Mouse (Mus musculus) urinary bladder, postnatal 10 days (tissue): ENCODE measurements around the gene Bola2.
"Not testable (repeated sequence)": the region's sequence is repeated elsewhere in the genome, so short reads cannot be mapped to it uniquely, and the experiment has no call there.

ENCODE experiments used
- DNase-seq: peaks from one replicate; pipeline ENCODE4 v3.0.0; 2022; ENCODE audit warnings: low spot score

The Bola2 gene

DNA sequence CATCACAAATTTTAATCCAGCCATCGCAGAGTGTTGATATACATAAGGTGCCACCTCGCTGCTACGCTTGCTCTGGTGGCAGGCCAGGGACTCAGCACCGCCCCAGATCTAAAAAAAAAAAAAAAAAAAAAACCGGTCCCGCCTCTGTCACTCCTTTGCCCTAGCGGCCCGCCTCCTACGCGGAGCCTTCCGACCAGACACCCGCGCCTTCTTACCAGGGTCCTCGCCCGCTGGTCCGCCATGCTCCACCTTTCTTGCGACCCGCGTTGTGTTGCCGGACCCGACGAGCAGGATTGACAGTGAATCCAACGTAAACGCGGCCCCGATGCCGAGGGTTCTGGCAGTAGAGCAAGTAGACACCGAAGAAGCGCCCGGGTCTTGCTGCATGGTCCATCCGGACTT, at the start of gene Bola2:
Bola2 (plus strand) TSS at position 192 of the 402 bp plus-strand sequence.
- DNase-seq = no peak

DNA sequence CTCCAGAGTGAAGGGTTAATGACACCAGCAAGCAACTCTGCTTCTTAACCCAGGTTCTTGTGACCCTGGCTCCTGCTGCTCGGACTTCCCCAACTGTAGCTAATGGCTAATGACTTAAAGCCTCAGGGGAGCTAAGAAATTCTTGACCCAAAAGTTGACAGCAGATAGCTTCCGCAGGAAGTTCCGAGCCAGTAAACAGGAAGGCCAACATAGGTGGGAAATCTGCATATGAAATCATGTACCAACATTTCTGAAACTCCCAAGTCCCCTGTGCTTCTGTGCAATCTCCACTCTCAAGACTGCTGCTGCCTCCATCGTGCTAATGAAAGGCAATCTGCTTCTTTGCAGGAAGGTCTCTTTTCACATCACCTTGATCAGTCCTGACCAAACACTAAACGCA, 49.5 kb upstream of the Bola2 start:
- DNase-seq = no peak

GRCm38 (mm10) chr7:126648486-126648885, 46.7 kb upstream of the Bola2 start:
- DNase-seq = no peak

GRCm38 (mm10) chr7:126649231-126650051, 45.8 kb upstream of the Bola2 start, which contains the start of gene Sgf29:
Sgf29 (plus strand) TSS chr7:126649309.
- DNase-seq = peak; percentile 64

DNA sequence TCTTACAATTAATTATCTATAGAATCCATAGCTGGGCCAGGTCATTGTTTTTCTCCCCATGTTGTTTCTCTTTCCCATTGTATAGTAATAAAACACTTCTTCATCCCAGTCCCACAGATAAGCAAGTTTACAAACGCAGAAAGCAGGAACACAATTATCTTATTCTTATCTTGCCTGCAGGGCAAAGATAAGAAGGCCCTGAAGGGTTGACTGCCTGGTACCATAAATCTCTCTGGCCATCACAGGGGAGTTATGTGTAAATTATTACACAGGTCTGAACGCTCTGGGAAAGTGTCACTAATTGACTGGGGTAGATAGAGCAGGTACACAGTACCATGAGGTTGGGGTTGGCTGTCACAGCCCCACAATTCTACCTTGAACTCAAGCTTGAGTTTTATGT, 44.3 kb upstream of the Bola2 start:
- no peak for DNase-seq

- DNase-seq = no peak
These were observed 41.2 kb upstream of the Bola2 start for GRCm38 (mm10) chr7:126653991-126654390.

- DNase-seq = no peak
These were observed 39.5 kb upstream of the Bola2 start for GRCm38 (mm10) chr7:126655695-126656094.

DNA sequence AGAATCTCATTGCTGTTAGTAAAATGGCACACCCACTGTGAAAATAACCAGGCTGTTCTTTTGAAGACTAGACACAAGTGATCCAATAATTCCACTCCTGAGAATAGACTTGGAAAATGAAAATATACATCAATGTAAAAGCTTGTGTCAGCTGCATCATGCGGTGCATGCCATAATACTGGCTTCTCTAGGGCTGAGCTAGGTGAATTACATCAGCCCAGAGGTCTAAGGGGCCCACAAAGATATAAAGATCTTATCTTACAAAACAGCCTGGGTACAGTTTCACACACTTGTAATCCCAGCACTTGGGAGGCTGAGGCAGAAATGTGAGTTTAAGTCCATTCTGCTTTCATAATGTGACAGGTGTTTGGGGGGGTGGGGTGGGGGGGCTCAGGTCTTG, 37.7 kb upstream of the Bola2 start:
- DNase-seq = no peak

- DNase-seq = no peak
These were observed 35.4 kb upstream of the Bola2 start for GRCm38 (mm10) chr7:126659771-126660170.

GRCm38 (mm10) chr7:126663646-126664045, 31.6 kb upstream of the Bola2 start:
- DNase-seq = no peak

DNA sequence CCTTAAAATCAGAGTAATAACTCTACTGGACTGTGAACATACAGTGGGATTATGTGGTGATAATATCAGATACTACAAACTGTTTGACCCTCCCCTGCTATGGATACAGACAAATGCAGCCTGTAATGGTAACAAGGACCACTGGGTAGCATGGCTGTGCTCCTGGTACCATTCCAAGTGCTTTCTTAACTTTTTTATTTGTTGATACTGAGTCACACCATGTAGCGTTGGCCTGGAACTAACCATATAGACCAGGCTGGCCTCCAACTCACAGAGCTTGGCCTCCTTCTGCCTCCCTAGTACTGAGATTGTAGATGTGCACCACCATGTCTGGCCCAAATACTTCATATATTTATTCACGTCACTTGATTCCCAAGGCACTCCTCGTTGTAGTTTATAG, 29.9 kb upstream of the Bola2 start:
- DNase-seq = no peak

DNA sequence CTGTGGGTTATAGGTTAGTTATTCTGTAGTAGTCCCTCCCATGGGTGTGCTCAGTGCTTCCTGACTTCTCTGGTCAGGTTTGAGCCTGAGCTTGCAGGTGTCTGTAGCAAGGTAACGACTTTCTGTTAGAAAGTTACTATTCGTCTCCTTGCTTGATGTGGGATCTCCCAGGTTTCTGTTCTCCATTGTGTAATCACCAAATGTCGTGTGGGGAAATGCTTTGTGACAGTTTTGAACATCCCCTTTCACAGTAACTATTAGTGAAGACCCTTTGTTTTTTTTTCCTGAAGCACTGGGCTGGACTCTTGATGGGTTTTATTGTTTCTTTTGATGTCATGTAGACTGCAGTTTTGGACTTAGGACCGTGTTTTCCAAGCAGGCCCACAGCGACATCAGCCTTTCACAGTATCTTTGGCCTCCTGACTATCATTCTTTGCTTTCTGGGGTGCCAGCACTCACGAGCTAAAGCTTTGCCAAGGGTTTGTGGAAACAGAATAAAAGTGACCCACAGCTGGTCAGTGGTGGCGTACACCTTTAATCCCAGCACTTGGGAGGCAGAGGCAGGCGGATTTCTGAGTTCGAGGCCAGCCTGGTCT, 27.6 kb upstream of the Bola2 start:
- no peak for DNase-seq

- no peak for DNase-seq
These were observed 26.7 kb upstream of the Bola2 start for GRCm38 (mm10) chr7:126668452-126668851.

DNA sequence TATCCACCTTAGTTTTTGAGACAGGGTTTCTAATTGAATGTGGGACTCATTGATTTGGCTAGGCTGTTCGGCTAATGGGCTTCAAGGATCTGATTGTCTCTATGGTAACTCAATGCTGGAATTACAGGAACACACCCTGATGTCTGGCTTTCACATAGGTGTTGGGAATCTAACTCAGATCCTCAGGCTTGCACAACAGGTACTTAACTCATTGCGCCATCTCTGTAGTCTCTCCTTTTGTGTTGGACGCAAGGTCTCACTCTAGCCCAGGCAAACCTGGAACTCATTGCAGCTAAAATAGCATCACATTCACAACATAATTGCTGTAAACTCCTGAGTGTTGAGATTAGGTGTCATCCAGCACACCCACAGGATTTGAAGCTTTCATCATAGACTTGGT, 25.0 kb upstream of the Bola2 start:
- DNase-seq = no peak

DNA sequence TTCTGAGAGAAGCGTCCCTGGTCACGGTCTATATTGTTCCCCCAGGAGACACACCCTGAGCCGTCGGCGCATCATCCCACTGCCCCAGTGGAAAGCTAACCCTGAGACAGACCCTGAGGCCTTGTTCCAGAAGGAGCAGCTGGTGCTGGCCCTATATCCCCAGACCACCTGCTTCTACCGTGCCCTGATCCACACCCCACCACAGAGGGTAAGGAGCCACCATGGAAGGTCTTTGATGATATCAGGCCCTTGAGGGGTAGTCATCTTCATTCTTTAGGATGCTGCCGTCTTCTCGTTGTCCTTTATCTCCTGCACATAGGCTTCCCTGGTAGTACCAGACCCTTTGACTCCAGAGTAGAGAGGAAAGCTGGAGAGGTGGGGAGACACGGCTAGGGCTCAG, 23.1 kb upstream of the Bola2 start:
- no peak for DNase-seq

GRCm38 (mm10) chr7:126675104-126675503, 20.1 kb upstream of the Bola2 start:
- no peak for DNase-seq

GRCm38 (mm10) chr7:126676207-126676606, 19.0 kb upstream of the Bola2 start, which contains the start of gene Sult1a1:
Sult1a1 (minus strand) TSS chr7:126676432.
- no peak for DNase-seq

DNA sequence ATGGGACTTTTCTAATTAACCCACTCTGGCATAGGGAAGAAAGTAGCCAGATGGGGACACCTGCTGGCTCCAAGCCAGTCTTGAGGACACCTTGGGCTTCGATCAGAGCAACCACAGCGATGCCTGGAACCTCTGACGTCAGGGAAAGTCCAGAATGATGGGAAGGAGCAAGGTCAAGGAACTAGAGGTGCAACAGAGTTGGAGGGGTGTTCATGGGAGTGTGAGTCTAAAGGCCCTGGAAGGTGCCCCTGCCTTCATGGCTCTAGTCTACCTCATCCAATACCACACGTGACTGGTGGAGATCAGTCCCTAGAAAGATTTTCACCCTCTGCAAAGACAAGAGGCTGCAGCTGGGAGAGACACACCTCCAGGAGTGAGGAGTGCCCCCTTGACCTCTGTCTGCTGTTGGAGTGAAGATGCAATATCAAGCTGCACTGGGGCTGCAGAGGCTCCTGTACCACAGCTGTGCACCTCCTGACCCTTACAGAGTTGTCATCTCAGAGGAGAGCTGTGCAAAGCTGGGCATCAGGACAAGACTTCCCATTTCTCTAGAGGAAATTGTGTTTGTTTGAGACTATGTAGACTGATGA, 18.5 kb upstream of the Bola2 start:
- DNase-seq = no peak

DNA sequence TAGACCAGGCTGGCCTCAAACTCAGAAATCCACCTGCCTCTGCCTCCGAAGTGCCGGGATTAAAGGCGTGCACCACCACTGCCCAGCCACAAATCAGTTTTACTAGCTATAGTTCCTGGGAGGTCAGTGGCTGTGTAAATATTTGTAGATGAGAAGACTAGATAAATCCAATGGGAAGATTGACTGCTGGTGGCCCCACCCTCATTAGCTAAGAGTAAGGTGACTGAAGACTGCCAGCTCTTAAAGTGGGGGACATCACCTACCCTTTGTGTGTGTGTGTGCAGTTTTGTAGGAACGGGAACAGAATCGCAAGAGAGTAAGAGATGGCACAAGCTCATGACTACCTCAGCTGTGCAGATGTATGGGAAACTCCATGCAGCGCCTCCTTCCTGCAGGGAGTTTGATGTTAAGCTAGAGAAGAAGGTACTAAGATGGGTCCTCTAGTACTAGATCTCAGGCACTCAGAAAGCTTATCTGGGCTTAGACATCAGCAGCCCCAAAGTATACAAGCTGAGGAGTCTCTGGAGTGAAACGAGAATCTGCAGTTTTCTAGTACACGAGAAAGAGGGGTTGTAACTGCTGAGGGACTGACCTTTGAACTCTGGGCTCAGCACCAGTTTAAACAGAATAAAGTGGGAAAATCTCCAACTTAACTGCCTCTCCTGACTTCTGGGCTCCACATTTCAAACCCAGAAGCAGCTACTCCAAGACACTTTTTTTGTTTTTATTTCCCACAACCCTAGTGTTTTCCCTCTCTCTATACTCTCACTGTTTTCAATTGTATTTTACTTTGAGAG, 16.5 kb upstream of the Bola2 start:
- DNase-seq = no peak

GRCm38 (mm10) chr7:126679683-126680082, 15.5 kb upstream of the Bola2 start:
- no peak for DNase-seq

- no peak for DNase-seq
These were observed 14.0 kb upstream of the Bola2 start for GRCm38 (mm10) chr7:126681221-126681620.

DNA sequence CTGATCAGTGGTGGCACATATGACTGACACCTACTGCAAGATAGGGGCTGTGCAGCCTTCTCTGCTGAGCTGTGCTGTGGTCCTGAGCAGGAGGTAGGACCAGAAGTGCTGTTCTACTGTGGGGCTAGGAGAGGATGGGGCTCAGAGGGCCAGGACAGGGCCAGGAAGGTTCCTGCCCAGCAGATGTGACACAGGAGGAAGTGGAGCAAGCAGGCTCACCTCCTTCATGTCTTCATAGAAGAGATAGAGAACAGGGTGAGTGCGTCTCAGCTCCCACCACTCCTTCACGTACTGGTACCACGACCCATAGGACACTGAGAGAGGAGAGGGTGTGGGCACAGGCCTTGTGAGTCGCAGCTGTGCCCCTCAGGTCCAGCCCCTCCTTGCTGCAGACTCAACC, 7.0 kb upstream of the Bola2 start:
- DNase-seq = not testable (repeated sequence)
